9 mouse cellular contexts compared by ENCODE assay signal in the genomic region with DNA sequence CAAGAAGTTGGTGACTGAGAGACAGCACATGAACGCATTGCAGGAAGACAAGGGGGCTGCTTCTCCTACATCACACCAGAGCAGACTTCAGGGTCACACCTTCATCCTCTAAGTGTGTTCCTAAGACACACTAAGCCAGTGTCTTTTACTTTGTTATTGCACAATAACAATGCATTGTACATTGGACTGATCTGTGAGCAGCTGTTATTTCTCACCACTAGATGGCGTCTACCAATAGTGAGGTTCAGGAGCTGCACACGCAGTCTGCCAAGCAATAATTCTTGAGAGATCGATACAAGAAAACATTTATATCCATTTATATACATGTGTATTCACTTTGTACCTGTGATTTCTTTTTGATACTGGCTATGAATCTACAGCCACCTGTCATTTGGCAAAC. TPM values are rescaled to one million over a fixed set of nuclear protein-coding genes. Genes with fewer than 3 reads are reported as not detected.
DNase-seq lines count a peak whose midpoint lies in the region; ATAC-seq and TF ChIP-seq lines count a peak whose summit lies in the region.
"Had no signal": no experiment of that assay in that cellular context is flagged by ENCODE, and none has a peak within 500 bp of the region (broad histone marks: within the 10 kb centered on the region; RNA-seq: fewer than 3 reads in every experiment).

No protein-coding gene starts in this region.

- peaks cover 5% of the 10 kb centered on the region for H3K4me1 ChIP-seq in limb, embryonic 14.5 days (ENCODE audit: control insufficient read depth, insufficient read depth, low read length)
- peaks cover 9% of the 10 kb centered on the region for H3K4me1 ChIP-seq in limb, embryonic 10.5 days

- no peak for ATAC-seq in limb, embryonic 14.5 days (ENCODE audit: low FRiP score, low read depth)

- H3K9ac ChIP-seq in limb, embryonic 14.5 days (ENCODE audit: low read depth, low read length, severe bottlenecking): no peak overlapping the region
- H3K9ac ChIP-seq: heart, embryonic 13.5 days had no signal

- 0 out of 2 replicates have a peak, but pooled peaks cover 3% of the 10 kb centered on the region for H3K9me3 ChIP-seq in limb, embryonic 14.5 days (ENCODE audit: control insufficient read depth, low read length)
- no peaks in the 10 kb centered on the region for H3K9me3 ChIP-seq in limb, embryonic 10.5 days (replicated peaks)

- H3K27ac ChIP-seq in limb, embryonic 14.5 days (replicated peaks; ENCODE audit: low read depth, low read length): no peak overlapping the region
- H3K27ac ChIP-seq in limb, embryonic 10.5 days: no peak overlapping the region
- H3K27ac ChIP-seq: heart, embryonic 13.5 days had no signal

- no peak for TF ChIP-seq POLR2A in limb, embryonic 14.5 days (IDR thresholded peaks at IDR 0.05; ENCODE audit: borderline replicate concordance, extremely low read depth, insufficient read depth, insufficient read length)

- H3K4me2 ChIP-seq in limb, embryonic 14.5 days (replicated peaks; ENCODE audit: low read depth, low read length, severe bottlenecking): no peak overlapping the region
- H3K4me2 ChIP-seq: heart, embryonic 13.5 days had no signal

- H3K27me3 ChIP-seq in limb, embryonic 14.5 days (ENCODE audit: control insufficient read depth, insufficient read depth, low read length): no peaks in the 10 kb centered on the region
- peaks cover 13% of the 10 kb centered on the region for H3K27me3 ChIP-seq in limb, embryonic 10.5 days (ENCODE audit: low read depth, poor library complexity, severe bottlenecking)
- H3K27me3 ChIP-seq: heart, embryonic 13.5 days had no signal

- WGBS in limb, embryonic 14.5 days: 24% methylated on average over 4 of the region's 4 CpGs
- 39% methylated on average over 4 of the region's 4 CpGs for WGBS in limb, embryonic 10.5 days

- no peaks in the 10 kb centered on the region for H3K36me3 ChIP-seq in limb, embryonic 14.5 days (ENCODE audit: control insufficient read depth, insufficient read depth, low read length)
- no peaks in the 10 kb centered on the region for H3K36me3 ChIP-seq in limb, embryonic 10.5 days
- H3K36me3 ChIP-seq: heart, embryonic 13.5 days had no signal

- no peak overlapping the region for H3K4me3 ChIP-seq in limb, embryonic 14.5 days (replicated peaks; ENCODE audit: low read length)
- H3K4me3 ChIP-seq in limb, embryonic 10.5 days: no peak overlapping the region
- H3K4me3 ChIP-seq: heart, embryonic 13.5 days had no signal

- peak; percentile 35 for DNase-seq in cerebellum, adult 8-10 months
- DNase-seq in cerebellum, adult 11 months: no peak
- DNase-seq in limb, embryonic 14.5 days (ENCODE audit: low spot score): peak; percentile 59
- DNase-seq in limb, embryonic 10.5 days (ENCODE audit: low spot score): no peak
- peak; percentile 76 for DNase-seq in MN1 (ENCODE audit: low spot score)
- peak; percentile 72 for DNase-seq in kidney, adult 9 months
- DNase-seq in spleen, postnatal 10 days (ENCODE audit: low spot score in 2 of 2): no peak
- DNase-seq in testis, postnatal 14 days (ENCODE audit: low spot score): no peak

RNA-seq across cellular contexts. Expression of gene Sipa1l2, which starts 4.7 kb away (rescaled TPM):
- 21.6 and 24.8 TPM in 2 replicates for polyA plus RNA-seq in limb, embryonic 14.5 days (2012; rRNA removed)
- polyA plus RNA-seq in limb, embryonic 14.5 days (2014; fragmentation: Nextera tagmentation; extraction: Ambion mirVana): 11.6 and 12.4 TPM in 2 replicates
- 11.0 and 13.9 TPM in 2 replicates for polyA plus RNA-seq in limb, embryonic 10.5 days (2016; fragmentation: Nextera tagmentation; extraction: Ambion mirVana)

Comparison
In these comparisons a context has a peak if more than half of its experiments do, and no peak if none do; other contexts are left out.
1. DNase-seq: peak in cerebellum, adult 8-10 months (single experiment), limb, embryonic 14.5 days (single experiment), MN1 (single experiment) and kidney, adult 9 months (single experiment); none in cerebellum, adult 11 months (single experiment), limb, embryonic 10.5 days (single experiment), spleen, postnatal 10 days (0 of 2) and testis, postnatal 14 days (single experiment).